8 mouse cellular contexts compared by ENCODE assay signal in the genomic region with DNA sequence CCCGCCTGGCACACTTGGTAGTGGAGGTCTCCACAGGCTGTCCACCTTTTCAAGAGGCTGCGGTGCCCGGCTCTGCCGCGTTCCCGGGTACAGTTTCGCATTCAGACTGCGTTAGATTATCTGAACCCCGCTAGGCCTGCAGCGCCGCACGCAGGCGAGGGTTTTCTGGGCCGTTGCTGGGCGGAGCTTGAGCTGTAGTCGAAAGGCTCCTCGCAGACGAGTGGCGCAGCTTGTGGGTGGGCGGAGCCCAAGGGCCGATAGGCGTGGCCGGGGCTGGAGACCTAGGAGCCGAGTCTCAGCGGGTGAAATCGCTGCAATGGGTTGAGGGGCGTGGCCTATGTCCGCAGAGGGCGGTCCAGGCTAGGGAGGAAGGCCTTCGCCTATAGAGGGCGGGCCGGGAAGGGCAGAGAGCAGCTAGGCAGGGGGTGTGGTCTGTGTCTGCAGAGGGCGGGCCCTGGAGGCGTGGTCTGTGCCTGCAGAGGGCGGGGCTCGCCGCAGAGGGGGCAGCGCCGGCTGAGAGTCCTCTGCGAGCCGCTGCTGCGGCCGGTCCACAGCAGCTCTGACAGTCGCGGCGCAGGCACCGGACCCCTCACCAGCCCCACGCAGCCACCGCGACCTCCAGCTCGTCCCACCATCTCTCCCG. TPM values are rescaled to one million over a fixed set of nuclear protein-coding genes. Genes with fewer than 3 reads are reported as not detected.
DNase-seq lines count a peak whose midpoint lies in the region; ATAC-seq and TF ChIP-seq lines count a peak whose summit lies in the region.

No protein-coding gene starts in this region.

- 0% methylated on average over 52 of the region's 52 CpGs for WGBS in forebrain, embryonic 16.5 days
- under 1% methylated on average over 52 of the region's 52 CpGs for WGBS in lung, embryonic 14.5 days
- WGBS in olfactory bulb, adult 2 months: 2% methylated on average over 52 of the region's 52 CpGs
- WGBS in thymus, adult 2 months: 1% methylated on average over 51 of the region's 52 CpGs

- H3K27ac ChIP-seq in ES-E14 (ENCODE audit: insufficient read depth, low read depth, low read length, poor library complexity, severe bottlenecking): no peak overlapping the region
- H3K27ac ChIP-seq in forebrain, embryonic 16.5 days (ENCODE audit: low read length): peak overlapping the region; percentile 52
- H3K27ac ChIP-seq in layer of hippocampus, adult 2 months: peak overlapping the region; percentile 94
- H3K27ac ChIP-seq in lung, embryonic 14.5 days (ENCODE audit: low read depth): peak overlapping the region; percentile 88
- H3K27ac ChIP-seq in olfactory bulb, adult 2 months (ENCODE audit: insufficient read depth, low read depth, low read length): peak overlapping the region; percentile 80
- no peak overlapping the region for H3K27ac ChIP-seq in thymus, adult 2 months (ENCODE audit: control insufficient read depth, insufficient read depth, low read length)

- peak; percentile 99 for DNase-seq in ES-E14 (ENCODE audit: low read depth, low spot score)
- peak; percentile 99 to 100 for DNase-seq in cerebellum, adult 18-20 months
- DNase-seq in heart, postnatal 36 days: peak; percentile 98 to 99
- DNase-seq in layer of hippocampus, adult 2 months (ENCODE audit: low spot score in 2 of 2): peak; percentile 98
- peak; percentile 100 for DNase-seq in lung, embryonic 14.5 days
- peak; percentile 99 for DNase-seq in thymus, adult 2 months

- peak overlapping the region; percentile 73 to 93 for H3K4me3 ChIP-seq in ES-E14 (ENCODE audit: insufficient read depth in 1 of 2, low read depth in 1 of 2, low read length in 2 of 2, poor library complexity in 1 of 2, severe bottlenecking in 1 of 2)
- H3K4me3 ChIP-seq in forebrain, embryonic 16.5 days (replicated peaks; ENCODE audit: low read length): peak overlapping the region; percentile 64
- peak overlapping the region; percentile 75 for H3K4me3 ChIP-seq in layer of hippocampus, adult 2 months
- H3K4me3 ChIP-seq in lung, embryonic 14.5 days (ENCODE audit: low read depth, low read length): peak overlapping the region; percentile 83
- peak overlapping the region; percentile 90 for H3K4me3 ChIP-seq in olfactory bulb, adult 2 months (ENCODE audit: insufficient read depth, low read depth, low read length)
- H3K4me3 ChIP-seq in thymus, adult 2 months (ENCODE audit: control insufficient read depth, insufficient read depth, low read length): peak overlapping the region; percentile 66

- 0 out of 2 replicates have a peak, but pooled peaks cover under 1% of the 10 kb centered on the region for H3K27me3 ChIP-seq in forebrain, embryonic 16.5 days (replicated peaks; ENCODE audit: control insufficient read depth, insufficient read depth, low read length)
- H3K27me3 ChIP-seq in lung, embryonic 14.5 days (ENCODE audit: insufficient read depth, low read length): no peaks in the 10 kb centered on the region
- H3K27me3 ChIP-seq in thymus, adult 2 months (ENCODE audit: control insufficient read depth, insufficient read depth, low read length): peaks cover 6% of the 10 kb centered on the region; the same call in 1 of the 2 replicates

- TF ChIP-seq CTCF in layer of hippocampus, adult 2 months (conservative IDR thresholded peaks at IDR 0.05): peak; percentile 83
- TF ChIP-seq CTCF in lung, embryonic 14.5 days (IDR thresholded peaks at IDR 0.05; ENCODE audit: low read depth): peak; percentile 75
- TF ChIP-seq CTCF in olfactory bulb, adult 2 months (IDR thresholded peaks at IDR 0.05; ENCODE audit: insufficient read depth, low read depth, low read length): peak; percentile 63
- TF ChIP-seq CTCF in thymus, adult 2 months (IDR thresholded peaks at IDR 0.05; ENCODE audit: borderline replicate concordance, control insufficient read depth, extremely low read depth, insufficient read depth, low read length, poor library complexity): no peak; the same call in 1 of the 2 replicates

- peak; percentile 79 for TF ChIP-seq POLR2A in olfactory bulb, adult 2 months (IDR thresholded peaks at IDR 0.05; ENCODE audit: insufficient read depth, low read depth, low read length)
- TF ChIP-seq POLR2A in thymus, adult 2 months (IDR thresholded peaks at IDR 0.05; ENCODE audit: control insufficient read depth, extremely low read depth, insufficient read depth, low read length, poor library complexity): no peak

- no peaks in the 10 kb centered on the region for H3K9me3 ChIP-seq in ES-E14 (ENCODE audit: control insufficient read depth, insufficient read depth, low read depth, low read length)
- H3K9me3 ChIP-seq in forebrain, embryonic 16.5 days (ENCODE audit: control insufficient read depth, low read length): no peaks in the 10 kb centered on the region
- no peaks in the 10 kb centered on the region for H3K9me3 ChIP-seq in lung, embryonic 14.5 days (ENCODE audit: low read depth, low read length)

- peak; percentile 93 for ATAC-seq in forebrain, embryonic 16.5 days
- ATAC-seq in lung, embryonic 14.5 days (ENCODE audit: insufficient read depth): peak; percentile 97

- H3K9ac ChIP-seq in ES-E14 (ENCODE audit: insufficient read depth, low read depth, low read length, poor library complexity, severe bottlenecking): peak overlapping the region; percentile 72
- peak overlapping the region; percentile 82 for H3K9ac ChIP-seq in forebrain, embryonic 16.5 days (replicated peaks; ENCODE audit: low read depth, low read length)
- H3K9ac ChIP-seq in lung, embryonic 14.5 days: peak overlapping the region; percentile 81

- H3K4me2 ChIP-seq in forebrain, embryonic 16.5 days (ENCODE audit: low read length): peak overlapping the region; percentile 91
- H3K4me2 ChIP-seq in lung, embryonic 14.5 days: peak overlapping the region; percentile 97

- in situ Hi-C loops in ES-E14 (cut with MboI; ENCODE audit: low sequenced_read_pairs in 2 of 2, unreplicated experiment in 2 of 2): no loop called here

- H3K4me1 ChIP-seq in ES-E14 (ENCODE audit: control insufficient read depth in 2 of 2, insufficient read depth in 2 of 2, low read length in 2 of 2, poor library complexity in 1 of 2): peaks cover 0 to 17% of the 10 kb centered on the region in 2 experiments; a peak in 3 of 4 replicates
- H3K4me1 ChIP-seq in forebrain, embryonic 16.5 days (replicated peaks; ENCODE audit: control insufficient read depth, insufficient read depth, low read length): peaks cover 16% of the 10 kb centered on the region
- peaks cover 9% of the 10 kb centered on the region; the same call in 1 of the 2 replicates for H3K4me1 ChIP-seq in lung, embryonic 14.5 days (ENCODE audit: insufficient read depth)
- peaks cover 32% of the 10 kb centered on the region for H3K4me1 ChIP-seq in olfactory bulb, adult 2 months (ENCODE audit: control insufficient read depth, insufficient read depth, low read length)
- H3K4me1 ChIP-seq in thymus, adult 2 months (replicated peaks; ENCODE audit: control insufficient read depth, insufficient read depth, low read length): peaks cover 28% of the 10 kb centered on the region

- H3K36me3 ChIP-seq in ES-E14 (ENCODE audit: control insufficient read depth, insufficient read depth, low read length, poor library complexity, severe bottlenecking): no peaks in the 10 kb centered on the region
- no peaks in the 10 kb centered on the region for H3K36me3 ChIP-seq in forebrain, embryonic 16.5 days (ENCODE audit: control insufficient read depth, insufficient read depth)
- H3K36me3 ChIP-seq in lung, embryonic 14.5 days (ENCODE audit: insufficient read depth): no peaks in the 10 kb centered on the region
- H3K36me3 ChIP-seq in thymus, adult 2 months (ENCODE audit: control insufficient read depth, insufficient read depth, low read length): no peaks in the 10 kb centered on the region

- intact Hi-C loops in heart, postnatal 36 days (cut with DNase I): loop anchor here (2.0 kb wide), 3 partner anchors 37 to 103 kb away; a partner anchor contains a TSS

TF ChIP-seq in ES-E14, 5 proteins besides CTCF, POLR2A, EP300 and RAD21:
- TF ChIP-seq HCFC1 (IDR thresholded peaks at IDR 0.05; ENCODE audit: borderline replicate concordance, insufficient read depth, low read length) (no peak), CHD2 (IDR thresholded peaks at IDR 0.05; ENCODE audit: low read depth, low read length) (no peak), MAFK (IDR thresholded peaks at IDR 0.05; ENCODE audit: insufficient read depth, low read depth, low read length) (no peak), ZNF384 (IDR thresholded peaks at IDR 0.05; ENCODE audit: low read depth, low read length) (no peak), ZC3H11A (IDR thresholded peaks at IDR 0.05; ENCODE audit: borderline replicate concordance, low read depth, low read length) (no peak)

RNA-seq across cellular contexts. Expression of a gene that starts 28.7 kb away (rescaled TPM):
- 0.09 and 0.16 TPM in 2 replicates for total RNA-seq in ES-E14 (2012; rRNA removed)
- polyA plus RNA-seq in forebrain, embryonic 16.5 days (2015; fragmentation: Nextera tagmentation; extraction: Ambion mirVana): not detected in 2 replicates
- not detected for total RNA-seq in heart, postnatal 36 days (2021)
- total RNA-seq in layer of hippocampus, adult 2 months (2021): not detected
- polyA plus RNA-seq in lung, embryonic 14.5 days (2014; fragmentation: Nextera tagmentation; extraction: Ambion mirVana): not detected in 2 replicates
- polyA plus RNA-seq in olfactory bulb, adult 2 months (2012; ENCODE audit: insufficient read depth, insufficient read length, low replicate concordance, missing spikeins): not detected in 2 replicates
- polyA plus RNA-seq in thymus, adult 2 months (2012; rRNA removed): 0.04 TPM in 1 of 2 replicates, not detected in the other

RNA-seq across cellular contexts. Expression of a gene that starts 43.9 kb away (rescaled TPM):
- total RNA-seq in ES-E14 (2012; rRNA removed): 11.2 and 19.3 TPM in 2 replicates
- polyA plus RNA-seq in forebrain, embryonic 16.5 days (2015; fragmentation: Nextera tagmentation; extraction: Ambion mirVana): 4.6 and 4.8 TPM in 2 replicates
- total RNA-seq in heart, postnatal 36 days (2021): 1 to 10 TPM; 5.7 to 6.0 TPM
- 10 to 100 TPM; 15.7 to 17.5 TPM for total RNA-seq in layer of hippocampus, adult 2 months (2021)
- 7.7 TPM in 2 replicates for polyA plus RNA-seq in lung, embryonic 14.5 days (2014; fragmentation: Nextera tagmentation; extraction: Ambion mirVana)
- polyA plus RNA-seq in olfactory bulb, adult 2 months (2012; ENCODE audit: insufficient read depth, insufficient read length, low replicate concordance, missing spikeins): not detected in 2 replicates
- polyA plus RNA-seq in thymus, adult 2 months (2012; rRNA removed): 5.4 and 5.8 TPM in 2 replicates

RNA-seq across cellular contexts. Expression of a gene that starts 48.4 kb away (rescaled TPM):
- total RNA-seq in ES-E14 (2012; rRNA removed): 63.5 and 84.0 TPM in 2 replicates
- polyA plus RNA-seq in forebrain, embryonic 16.5 days (2015; fragmentation: Nextera tagmentation; extraction: Ambion mirVana): 30.2 and 31.1 TPM in 2 replicates
- total RNA-seq in heart, postnatal 36 days (2021): 10 to 100 TPM; 73.7 to 76.3 TPM
- 10 to 100 TPM; 20.1 to 20.2 TPM for total RNA-seq in layer of hippocampus, adult 2 months (2021)
- polyA plus RNA-seq in lung, embryonic 14.5 days (2014; fragmentation: Nextera tagmentation; extraction: Ambion mirVana): 11.7 and 13.8 TPM in 2 replicates
- polyA plus RNA-seq in olfactory bulb, adult 2 months (2012; ENCODE audit: insufficient read depth, insufficient read length, low replicate concordance, missing spikeins): not detected in 2 replicates
- polyA plus RNA-seq in thymus, adult 2 months (2012; rRNA removed): 60.5 and 69.2 TPM in 2 replicates

Comparison
In these comparisons a context has a peak if more than half of its experiments do, and no peak if none do; other contexts are left out.
1. H3K27ac ChIP-seq: peak in forebrain, embryonic 16.5 days (single experiment), layer of hippocampus, adult 2 months (single experiment), lung, embryonic 14.5 days (single experiment) and olfactory bulb, adult 2 months (single experiment); none in ES-E14 (single experiment) and thymus, adult 2 months (single experiment).
2. Peak in every context shown above with its lines, with median percentiles within 50 percentile points of each other: DNase-seq, H3K4me3 ChIP-seq and H3K9ac ChIP-seq.